Mouse (Mus musculus) MEL (cell line): ENCODE data around the gene Macrod2. TPM values are rescaled to one million over a fixed set of nuclear protein-coding genes. Genes with fewer than 3 reads are reported as not detected.

Experiments
- DNase-seq: peaks from one replicate; pipeline ENCODE4 v3.0.0; 2011; ENCODE audit warnings: low read depth, low spot score
- H3K27ac ChIP-seq: 2 replicates; pipeline ENCODE4 v1.5.1; 2012; ENCODE audit warnings: low read depth, mild to moderate bottlenecking, control low read depth, low read length, moderate library complexity; ENCODE audit not compliant: control insufficient read depth
- H3K27me3 ChIP-seq, 2 experiments: fragments of 150-350 bp in 1 of 2; sonication (generic) in 1 of 2; 2 replicates each; pipeline ENCODE4 v1.6.1; 2012; ENCODE audit warnings: low read length in 2 of 2, mild to moderate bottlenecking in 2 of 2, improper control_type of control experiment in 1 of 2, moderate library complexity in 1 of 2; ENCODE audit not compliant: insufficient read depth in 2 of 2, control insufficient read depth in 1 of 2
- H3K36me3 ChIP-seq, 2 experiments: 2 replicates each; pipeline ENCODE4 v1.6.1; 2012 to 2014; ENCODE audit warnings: low read length in 2 of 2, improper control_type of control experiment in 1 of 2, inconsistent platforms in 1 of 2, mild to moderate bottlenecking in 1 of 2; ENCODE audit not compliant: insufficient read depth in 2 of 2, control insufficient read depth in 1 of 2
- H3K4me1 ChIP-seq, 2 experiments: fragments of 150-350 bp in 1 of 2; sonication (generic) in 1 of 2; 2 replicates each; pipeline ENCODE4 v1.6.1; 2012; ENCODE audit warnings: low read length in 2 of 2, improper control_type of control experiment in 1 of 2, mild to moderate bottlenecking in 1 of 2; ENCODE audit not compliant: insufficient read depth in 2 of 2, control insufficient read depth in 1 of 2
- H3K4me3 ChIP-seq, 2 experiments: fragments of 150-350 bp in 1 of 2; sonication (generic) in 1 of 2; 2 replicates each; pipeline ENCODE4 v1.5.1; 2012; ENCODE audit warnings: low read depth in 2 of 2, low read length in 2 of 2, mild to moderate bottlenecking in 2 of 2, moderate library complexity in 2 of 2, control low read depth in 1 of 2, improper control_type of control experiment in 1 of 2; ENCODE audit not compliant: control insufficient read depth in 1 of 2, insufficient read depth in 1 of 2
- H3K79me2 ChIP-seq: 2 replicates; pipeline ENCODE4 v1.6.1; 2012; ENCODE audit warnings: mild to moderate bottlenecking, low read length, moderate library complexity; ENCODE audit not compliant: control insufficient read depth, poor library complexity, insufficient read depth
- H3K9ac ChIP-seq: 2 replicates; pipeline ENCODE4 v1.6.1; 2012; ENCODE audit warnings: low read depth, mild to moderate bottlenecking, control low read depth, low read length, moderate library complexity; ENCODE audit not compliant: control insufficient read depth, poor library complexity, severe bottlenecking
- H3K9me3 ChIP-seq: fragments of 150-350 bp; sonication (generic); replicated peaks from 2 replicates; pipeline ENCODE4 v1.6.1; 2012; ENCODE audit warnings: mild to moderate bottlenecking, low read length, improper control_type of control experiment, moderate library complexity; ENCODE audit not compliant: insufficient read depth
- CHD2 ChIP-seq: IDR thresholded peaks from 2 replicates; pipeline ENCODE4 v1.6.1; 2011; ENCODE audit warnings: low read length, improper control_type of control experiment
- EP300 ChIP-seq, 2 experiments: IDR thresholded peaks; 2 replicates each; pipeline ENCODE4 v1.6.1; 2011; ENCODE audit warnings: improper control_type of control experiment in 2 of 2, low read length in 2 of 2, low read depth in 1 of 2, mild to moderate bottlenecking in 1 of 2
- ETS1 ChIP-seq: IDR thresholded peaks from 2 replicates; pipeline ENCODE4 v1.6.1; 2012; ENCODE audit warnings: low read depth, mild to moderate bottlenecking, inconsistent platforms, low read length, improper control_type of control experiment, moderate library complexity
- GABPA ChIP-seq: IDR thresholded peaks from 2 replicates; pipeline ENCODE4 v1.6.1; 2012; ENCODE audit warnings: low read depth, mild to moderate bottlenecking, inconsistent platforms, low read length, improper control_type of control experiment, moderate library complexity
- GATA1 ChIP-seq: IDR thresholded peaks from 2 replicates; pipeline ENCODE4 v1.6.1; 2011; ENCODE audit warnings: low read depth, low read length, improper control_type of control experiment
- HCFC1 ChIP-seq: IDR thresholded peaks from 2 replicates; pipeline ENCODE4 v1.6.1; 2012; ENCODE audit warnings: low read depth, mild to moderate bottlenecking, inconsistent platforms, low read length, improper control_type of control experiment, moderate library complexity
- KAT2A ChIP-seq: conservative IDR thresholded peaks from 2 replicates; pipeline ENCODE4 v1.6.1; 2012; ENCODE audit warnings: low read depth, low read length, improper control_type of control experiment, inconsistent platforms
- MAFK ChIP-seq: IDR thresholded peaks from 2 replicates; pipeline ENCODE4 v1.6.1; 2011; ENCODE audit warnings: low read depth, mild to moderate bottlenecking, low read length, improper control_type of control experiment, borderline replicate concordance
- MAZ ChIP-seq: IDR thresholded peaks from 2 replicates; pipeline ENCODE4 v1.6.1; 2012; ENCODE audit warnings: low read depth, mild to moderate bottlenecking, inconsistent platforms, low read length, improper control_type of control experiment
- MEF2A ChIP-seq: IDR thresholded peaks from 2 replicates; pipeline ENCODE4 v1.6.1; 2014; ENCODE audit warnings: low read depth, mild to moderate bottlenecking, inconsistent platforms, low read length, improper control_type of control experiment; ENCODE audit not compliant: poor library complexity, insufficient replicate concordance, severe bottlenecking; ENCODE audit errors: extremely low read depth
- MYB ChIP-seq: IDR thresholded peaks from 2 replicates; pipeline ENCODE4 v1.6.1; 2011; ENCODE audit warnings: mild to moderate bottlenecking, low read depth, low read length, improper control_type of control experiment
- MYC ChIP-seq: IDR thresholded peaks from 2 replicates; pipeline ENCODE4 v1.6.1; 2011; ENCODE audit warnings: low read depth, mild to moderate bottlenecking, low read length, improper control_type of control experiment, moderate library complexity
- NRF1 ChIP-seq: IDR thresholded peaks from 2 replicates; pipeline ENCODE4 v1.6.1; 2014; ENCODE audit warnings: low read depth, mild to moderate bottlenecking, inconsistent platforms, low read length, improper control_type of control experiment, moderate library complexity; ENCODE audit not compliant: poor library complexity, insufficient read depth, severe bottlenecking
- POLR2AphosphoS5 ChIP-seq: IDR thresholded peaks from 2 replicates; pipeline ENCODE4 v1.6.1; 2012; ENCODE audit warnings: low read depth, borderline replicate concordance, mild to moderate bottlenecking, inconsistent platforms, low read length, moderate library complexity, mixed read lengths
- TAL1 ChIP-seq: IDR thresholded peaks from 2 replicates; pipeline ENCODE4 v1.6.1; 2012; ENCODE audit warnings: mild to moderate bottlenecking, inconsistent platforms, low read length, moderate library complexity, mixed read lengths
- UBTF ChIP-seq: IDR thresholded peaks from 2 replicates; pipeline ENCODE4 v1.6.1; 2012; ENCODE audit warnings: low read depth, mild to moderate bottlenecking, inconsistent platforms, low read length, improper control_type of control experiment, moderate library complexity, borderline replicate concordance; ENCODE audit not compliant: insufficient read depth
- USF2 ChIP-seq, 2 experiments: IDR thresholded peaks; 2 replicates each; pipeline ENCODE4 v1.6.1; 2011 to 2012; ENCODE audit warnings: improper control_type of control experiment in 2 of 2, low read length in 2 of 2, borderline replicate concordance in 1 of 2, inconsistent platforms in 1 of 2, low read depth in 1 of 2, mild to moderate bottlenecking in 1 of 2; ENCODE audit not compliant: insufficient read depth in 1 of 2
- ZMIZ1 ChIP-seq: IDR thresholded peaks from 2 replicates; pipeline ENCODE4 v1.6.1; 2012; ENCODE audit warnings: low read depth, mild to moderate bottlenecking, inconsistent platforms, low read length, improper control_type of control experiment, moderate library complexity
- polyA plus RNA-seq, 2 experiments: library from polyadenylated mRNA; stranded (reverse) in 1 of 2; unstranded in 1 of 2; fragments of >175 nt in 1 of 2; fragments of >200 nt in 1 of 2; gene quantifications; 2 replicates each; pipeline versions ENCODE4 v1.2.1 to v1.2.4; 2012; ENCODE audit warnings: low replicate concordance in 2 of 2, low read depth in 1 of 2; ENCODE audit not compliant: insufficient read length in 2 of 2, insufficient read depth in 1 of 2, missing spikeins in 1 of 2
- total RNA-seq: library from RNA; depleted of rRNA; stranded (reverse); fragments of 300-350 nt; gene quantifications from 2 replicates; pipeline ENCODE4 v1.2.3, GENCODE M21; 2012

Gene Macrod2
- total and polyA plus RNA-seq, 3 experiments: not detected

DNA sequence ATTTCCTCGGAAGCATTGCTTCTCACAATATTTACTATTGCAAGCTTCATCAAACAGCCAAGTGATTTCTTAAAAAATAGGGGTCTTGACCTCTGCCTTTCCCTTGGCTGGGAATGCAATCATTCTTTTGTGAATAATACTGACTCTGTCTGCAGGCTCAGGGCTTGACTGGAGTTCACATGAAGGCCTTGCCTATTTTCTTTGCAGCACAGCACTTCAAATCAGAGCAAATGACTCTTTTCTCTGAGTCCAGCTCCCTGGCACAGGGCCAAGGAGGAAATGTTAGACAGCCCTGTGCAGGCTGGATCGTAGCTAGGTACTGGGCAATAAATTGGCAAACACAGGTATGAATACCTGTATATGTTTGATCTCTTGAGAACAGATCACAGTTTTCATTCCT lies 1464.1 kb downstream of the Macrod2 start:
- no peak overlapping the region for H3K27ac ChIP-seq
- H3K4me3 ChIP-seq: no peak overlapping the region
- no peaks in the 10 kb centered on the region for H3K36me3 ChIP-seq
- H3K4me1 ChIP-seq: no peaks in the 10 kb centered on the region
- DNase-seq: no peak
- no peak overlapping the region for H3K9ac ChIP-seq
- no peaks in the 10 kb centered on the region for H3K9me3 ChIP-seq
- TF ChIP-seq USF2 (IDR thresholded peaks at IDR 0.05; ENCODE audit: borderline replicate concordance in 1 of 2, insufficient read depth in 1 of 2, low read depth in 1 of 2, low read length in 2 of 2) (no peak), MEF2A (no peak), GABPA (no peak), UBTF (no peak), ETS1 (no peak), POLR2AphosphoS5 (no peak), GATA1 (no peak), EP300 (IDR thresholded peaks at IDR 0.05; ENCODE audit: low read depth in 1 of 2, low read length in 2 of 2) (no peak)
- H3K79me2 ChIP-seq: no peaks in the 10 kb centered on the region
- no peaks in the 10 kb centered on the region for H3K27me3 ChIP-seq

DNA sequence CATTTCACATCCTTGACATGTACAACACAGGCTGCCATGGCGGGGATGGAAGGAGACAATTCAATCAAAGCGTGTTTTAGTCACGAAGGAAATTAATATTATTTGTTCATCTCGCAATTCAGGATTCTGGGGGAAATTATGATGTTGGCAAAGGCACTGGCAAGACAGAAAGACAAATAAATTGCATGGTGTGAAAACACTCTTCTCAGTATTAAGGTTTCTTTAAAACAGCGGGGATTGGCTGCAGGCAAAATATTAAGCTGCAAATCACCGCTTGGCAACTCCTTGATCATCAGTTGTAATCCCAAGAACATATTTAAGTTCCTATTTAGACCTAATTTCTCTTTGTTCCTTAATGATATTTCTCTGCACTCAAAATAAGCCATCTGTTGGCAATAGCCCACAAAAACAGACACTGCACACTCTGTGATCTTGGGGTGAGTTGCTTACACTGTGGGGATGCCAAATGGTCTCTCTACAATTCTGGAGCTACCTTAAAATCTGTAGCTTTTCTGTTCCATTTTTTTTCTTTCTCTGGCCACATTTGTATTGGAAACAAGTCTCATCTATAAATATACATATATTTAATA lies 1466.7 kb downstream of the Macrod2 start:
- Histone ChIP-seq H3K27me3 (no peaks in the 10 kb centered on the region), H3K4me3 (no peak overlapping the region), H3K9ac (no peak overlapping the region), H3K27ac (no peak overlapping the region), H3K79me2 (no peaks in the 10 kb centered on the region), H3K4me1 (no peaks in the 10 kb centered on the region), H3K36me3 (no peaks in the 10 kb centered on the region), H3K9me3 (no peaks in the 10 kb centered on the region)
- no peak for DNase-seq
- TF ChIP-seq USF2 (IDR thresholded peaks at IDR 0.05; ENCODE audit: borderline replicate concordance in 1 of 2, insufficient read depth in 1 of 2, low read depth in 1 of 2, low read length in 2 of 2) (no peak), CHD2 (no peak), EP300 (IDR thresholded peaks at IDR 0.05; ENCODE audit: low read depth in 1 of 2, low read length in 2 of 2) (no peak), POLR2AphosphoS5 (no peak), NRF1 (no peak), MAZ (no peak), UBTF (no peak), KAT2A (no peak), MAFK (no peak), MYB (no peak), MYC (no peak), ZMIZ1 (no peak), GATA1 (no peak), HCFC1 (no peak), TAL1 (no peak)
